Mouse (Mus musculus) olfactory bulb, adult 2 months (tissue): ENCODE data around the gene Pank1. TPM values are rescaled to one million over a fixed set of nuclear protein-coding genes. Genes with fewer than 3 reads are reported as not detected.

Source experiments
- H3K27ac ChIP-seq: fragments of 200-500 bp; 2 replicates; pipeline ENCODE4 v1.5.1; 2012; ENCODE audit warnings: low read depth, low read length; ENCODE audit not compliant: insufficient read depth
- H3K4me1 ChIP-seq: fragments of 200-500 bp; 2 replicates; pipeline ENCODE4 v1.6.1; 2012; ENCODE audit warnings: low read length; ENCODE audit not compliant: control insufficient read depth, insufficient read depth
- H3K4me3 ChIP-seq: fragments of 200-500 bp; 2 replicates; pipeline ENCODE4 v1.5.1; 2012; ENCODE audit warnings: mild to moderate bottlenecking, low read depth, low read length, moderate library complexity; ENCODE audit not compliant: insufficient read depth
- CTCF ChIP-seq: fragments of 200-500 bp; IDR thresholded peaks from 2 replicates; pipeline ENCODE4 v1.5.1; 2012; ENCODE audit warnings: low read depth, mild to moderate bottlenecking, low read length, moderate library complexity; ENCODE audit not compliant: insufficient read depth
- POLR2A ChIP-seq: fragments of 200-500 bp; IDR thresholded peaks from 2 replicates; pipeline ENCODE4 v1.6.1; 2012; ENCODE audit warnings: mild to moderate bottlenecking, low read depth, low read length, moderate library complexity; ENCODE audit not compliant: insufficient read depth
- WGBS: fragments of 180-500 bp; shearing (Covaris S2); methylation state at CpG from one replicate; pipeline ENCODE4 v1.1.7; 2018; 5-methylcytosine and 5-hydroxymethylcytosine counted together
- polyA plus RNA-seq: library from polyadenylated mRNA; stranded (reverse); fragments of >200 nt; gene quantifications from 2 replicates; pipeline ENCODE4 v1.2.4, GENCODE M21; 2012; ENCODE audit warnings: low replicate concordance; ENCODE audit not compliant: missing spikeins, insufficient read depth, insufficient read length

Gene Pank1
- polyA plus RNA-seq, 1 experiment: not detected

DNA sequence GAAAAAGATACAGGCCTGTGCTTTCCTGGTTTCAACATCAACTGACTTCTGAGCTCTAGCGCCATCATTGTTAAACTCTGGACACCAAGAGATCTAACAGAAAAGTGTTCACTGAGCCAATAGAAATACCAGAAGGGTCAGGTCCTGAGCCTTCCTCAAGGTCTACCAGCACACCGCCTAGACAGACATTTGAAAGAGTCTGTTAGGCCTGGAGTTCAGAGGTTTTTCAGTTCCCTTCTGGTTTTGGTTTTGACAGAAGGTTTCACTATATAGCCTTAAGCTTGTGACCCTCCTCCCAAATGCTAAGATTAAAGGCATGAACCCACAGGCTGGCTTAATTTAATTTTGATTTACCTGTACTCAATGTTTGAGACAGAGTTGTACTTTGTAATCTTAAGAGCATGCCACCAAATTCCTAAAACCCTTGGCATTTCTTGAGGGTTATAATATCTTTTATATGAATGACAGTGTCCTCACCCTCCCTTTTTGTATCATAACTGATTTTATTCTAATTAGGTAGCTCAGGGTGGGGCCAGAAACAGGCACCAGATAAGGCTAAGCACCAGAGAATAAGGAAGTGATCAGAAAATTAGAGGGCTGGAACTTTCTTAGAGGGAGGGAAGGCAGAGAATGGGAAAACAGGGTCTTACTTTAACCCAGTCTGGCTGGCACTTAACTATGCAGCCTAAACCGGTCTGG lies 4.4 kb upstream of the Pank1 start:
- WGBS: 93% methylated on average over 3 of the region's 3 CpGs
- H3K4me3 ChIP-seq: no peak overlapping the region
- no peak for TF ChIP-seq POLR2A
- H3K4me1 ChIP-seq: no peaks in the 10 kb centered on the region
- no peak overlapping the region for H3K27ac ChIP-seq

DNA sequence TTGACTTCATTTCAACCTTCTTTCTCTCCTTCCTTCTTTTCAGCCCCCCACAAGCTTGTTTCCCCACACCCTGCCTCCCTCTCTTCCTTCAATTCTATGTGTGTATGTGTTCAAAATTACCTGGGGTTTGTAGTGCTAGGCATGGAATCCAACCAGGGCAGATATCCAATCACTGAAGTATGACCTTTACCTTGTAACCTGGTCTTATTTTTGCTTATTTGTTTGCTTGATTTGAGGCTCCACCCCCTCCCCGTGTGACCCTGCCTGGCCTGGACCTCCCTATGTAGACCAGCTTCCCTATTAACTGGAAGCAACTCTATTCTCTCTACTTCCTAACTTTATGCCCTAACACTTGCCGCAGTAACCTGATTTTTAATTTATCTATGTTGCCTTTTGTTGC lies 3.2 kb upstream of the Pank1 start:
- TF ChIP-seq POLR2A: no peak
- TF ChIP-seq CTCF: no peak
- 91% methylated on average over 2 of the region's 2 CpGs for WGBS
- Histone ChIP-seq H3K27ac (no peak overlapping the region), H3K4me3 (no peak overlapping the region), H3K4me1 (no peaks in the 10 kb centered on the region)

DNA sequence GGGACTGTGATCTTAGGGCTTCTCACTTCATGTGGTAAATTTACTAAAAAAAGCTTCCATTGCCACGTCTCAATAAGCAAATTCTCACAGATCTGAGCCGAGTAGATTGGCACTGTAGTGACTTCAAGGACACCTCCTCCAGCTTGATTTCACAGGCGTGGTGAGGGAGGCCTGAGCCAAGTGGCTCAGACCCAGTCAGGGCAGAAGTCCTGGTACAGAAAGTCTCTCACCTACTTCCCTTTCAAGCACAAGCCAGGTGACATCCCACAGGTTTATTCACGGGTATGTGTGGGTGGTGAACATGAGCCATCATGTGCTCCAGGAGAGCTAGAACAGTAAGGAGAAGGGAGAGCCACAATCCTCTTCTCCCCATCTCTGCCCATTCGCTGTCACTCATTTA lies 1.9 kb upstream of the Pank1 start:
- Histone ChIP-seq H3K4me3 (no peak overlapping the region), H3K4me1 (peaks cover 3% of the 10 kb centered on the region; the same call in 1 of the 2 replicates), H3K27ac (no peak overlapping the region)
- no peak for TF ChIP-seq CTCF
- TF ChIP-seq POLR2A: no peak
- 82% methylated on average over 5 of the region's 5 CpGs for WGBS

DNA sequence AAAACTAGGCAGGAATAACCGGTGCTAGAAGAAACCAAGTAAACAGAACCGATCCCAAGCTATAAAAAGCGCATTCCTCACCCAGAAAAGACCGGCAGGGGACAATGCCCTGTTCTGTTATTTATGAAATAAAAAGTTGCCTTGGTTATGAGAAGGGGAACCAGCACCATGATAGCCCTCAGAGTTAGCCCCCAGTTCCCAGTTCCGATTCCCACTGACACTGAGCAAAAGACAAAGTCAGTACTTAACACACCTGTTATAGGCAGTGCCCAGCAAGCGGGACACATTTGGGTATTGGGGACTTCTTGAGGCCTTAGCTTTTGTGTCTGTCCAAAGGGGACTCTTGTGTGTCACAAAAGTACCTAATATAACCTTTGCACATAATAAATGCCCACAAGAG lies 369 bp upstream of the Pank1 start:
- peak overlapping the region; percentile 85 for H3K4me3 ChIP-seq
- peak overlapping the region; percentile 94 for H3K27ac ChIP-seq
- TF ChIP-seq CTCF: no peak
- TF ChIP-seq POLR2A: no peak
- H3K4me1 ChIP-seq: peaks cover 3% of the 10 kb centered on the region; the same call in 1 of the 2 replicates
- 14% methylated on average over 6 of the region's 6 CpGs for WGBS

DNA sequence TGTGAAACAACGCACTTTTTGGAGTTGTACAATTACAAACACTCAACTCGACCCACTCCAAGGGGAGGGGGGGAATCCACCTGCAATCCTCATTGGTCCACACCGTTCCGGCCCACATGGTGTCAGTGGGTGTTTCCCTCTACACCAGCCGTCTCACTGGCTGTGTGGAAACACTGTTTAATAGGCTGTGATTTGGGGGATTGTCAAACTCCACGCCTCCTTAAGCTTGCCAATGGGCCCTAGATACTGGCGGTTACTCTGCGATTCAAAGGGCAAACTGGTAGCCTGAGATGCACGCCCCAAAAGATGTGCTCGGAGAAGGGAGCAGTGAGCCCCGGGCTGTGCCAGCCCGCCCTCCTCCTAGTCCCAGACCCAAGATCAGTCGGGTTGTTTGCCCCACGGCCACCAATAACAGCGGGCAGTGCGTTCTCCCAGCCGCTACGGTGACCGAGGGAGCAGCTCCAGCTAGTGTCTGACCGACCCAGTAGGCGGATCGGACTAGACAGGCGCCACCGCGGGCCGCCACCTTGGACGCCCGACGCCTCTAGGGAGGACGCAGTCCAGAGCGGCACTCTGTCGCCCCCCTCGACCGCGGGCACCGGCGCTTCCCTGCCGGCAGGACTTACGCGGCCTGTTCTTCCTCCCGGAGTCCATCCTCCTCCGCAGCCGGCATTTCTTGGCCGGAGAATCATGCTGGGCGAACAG lies 1.2 kb downstream of the Pank1 start:
- Histone ChIP-seq H3K4me3 (peak overlapping the region; percentile 85), H3K4me1 (peaks cover 3% of the 10 kb centered on the region; the same call in 1 of the 2 replicates), H3K27ac (peak overlapping the region; percentile 94)
- no peak for TF ChIP-seq POLR2A
- no peak for TF ChIP-seq CTCF
- under 1% methylated on average over 45 of the region's 45 CpGs for WGBS

DNA sequence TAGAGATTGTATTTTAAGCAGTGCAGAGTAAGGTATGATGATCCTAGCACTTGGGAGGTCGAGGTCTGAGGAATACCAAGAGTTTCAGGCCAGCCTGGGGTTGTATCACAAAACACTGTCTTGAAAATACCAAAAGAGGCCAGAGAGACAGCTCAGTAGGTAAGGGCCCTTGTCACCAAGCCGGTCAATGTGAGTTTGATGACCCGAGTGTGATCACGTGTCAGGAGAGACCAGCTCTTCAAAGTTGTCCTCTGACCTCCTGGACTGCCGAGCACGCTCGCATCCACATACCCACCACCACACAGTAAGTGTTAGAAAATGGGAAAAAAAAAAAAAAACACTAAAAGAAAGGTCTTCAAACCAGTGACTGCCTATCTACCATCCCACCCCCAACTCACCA lies 2.6 kb downstream of the Pank1 start:
- H3K4me3 ChIP-seq: no peak overlapping the region
- peaks cover 3% of the 10 kb centered on the region; the same call in 1 of the 2 replicates for H3K4me1 ChIP-seq
- WGBS: 74% methylated on average over 7 of the region's 7 CpGs
- H3K27ac ChIP-seq: no peak overlapping the region
- TF ChIP-seq CTCF: no peak
- TF ChIP-seq POLR2A: no peak

DNA sequence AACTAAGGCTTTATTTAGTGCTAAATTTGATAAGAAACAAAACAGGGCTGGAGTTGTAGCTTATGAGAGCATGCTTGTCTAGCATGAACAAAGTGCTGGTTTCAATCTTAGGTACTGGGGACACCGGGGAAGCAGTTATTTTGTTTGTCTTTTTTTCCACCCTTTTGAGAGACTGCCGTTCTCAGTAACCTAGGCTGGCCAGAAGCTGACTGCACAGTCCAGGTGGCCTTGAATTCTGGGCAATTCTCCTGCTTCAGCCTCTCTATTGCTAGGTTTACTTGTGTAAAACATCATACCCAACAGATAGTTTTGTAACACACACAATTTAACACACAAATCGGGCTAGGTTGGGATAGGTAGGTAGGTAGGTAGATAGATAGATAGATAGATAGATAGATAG lies 9.9 kb downstream of the Pank1 start:
- WGBS: 78% methylated on average over 3 of the region's 3 CpGs
- Histone ChIP-seq H3K4me1 (0 out of 2 replicates have a peak, but pooled peaks cover 2% of the 10 kb centered on the region), H3K27ac (no peak overlapping the region), H3K4me3 (no peak overlapping the region)
- TF ChIP-seq POLR2A (no peak), CTCF (no peak)

DNA sequence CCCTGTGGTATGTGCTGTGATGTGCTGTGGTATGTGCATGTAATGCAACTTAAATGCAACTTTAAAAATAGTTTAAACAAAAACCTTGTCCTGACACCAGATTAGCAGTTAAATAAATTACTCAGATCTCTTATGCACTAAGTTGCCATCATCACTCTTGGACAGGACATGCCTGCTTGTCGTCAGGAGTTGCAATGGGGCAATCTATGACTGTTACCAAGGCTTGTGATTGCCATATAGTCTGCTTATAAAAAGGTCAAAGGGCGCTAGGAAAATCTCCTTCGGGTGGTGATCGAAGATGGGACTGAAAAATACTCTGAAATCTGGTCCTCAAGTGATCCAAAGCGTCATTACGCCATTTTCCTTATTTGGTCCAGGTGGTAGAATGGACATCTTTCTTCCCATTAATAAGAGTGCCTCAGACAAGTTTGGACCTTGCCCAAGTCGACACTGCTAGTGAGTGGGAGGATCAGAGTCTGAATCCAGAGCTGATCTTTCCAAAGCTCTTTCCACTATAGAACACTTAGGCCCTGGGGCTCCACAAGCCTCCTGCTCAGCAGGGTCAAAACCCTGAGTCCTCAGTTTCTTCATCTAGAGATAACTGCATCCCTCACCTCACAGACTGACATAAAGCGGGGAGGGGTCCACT lies 11.0 kb downstream of the Pank1 start:
- 89% methylated on average over 8 of the region's 8 CpGs for WGBS
- TF ChIP-seq POLR2A: no peak
- TF ChIP-seq CTCF: no peak
- Histone ChIP-seq H3K4me1 (0 out of 2 replicates have a peak, but pooled peaks cover 2% of the 10 kb centered on the region), H3K4me3 (no peak overlapping the region), H3K27ac (no peak overlapping the region)

DNA sequence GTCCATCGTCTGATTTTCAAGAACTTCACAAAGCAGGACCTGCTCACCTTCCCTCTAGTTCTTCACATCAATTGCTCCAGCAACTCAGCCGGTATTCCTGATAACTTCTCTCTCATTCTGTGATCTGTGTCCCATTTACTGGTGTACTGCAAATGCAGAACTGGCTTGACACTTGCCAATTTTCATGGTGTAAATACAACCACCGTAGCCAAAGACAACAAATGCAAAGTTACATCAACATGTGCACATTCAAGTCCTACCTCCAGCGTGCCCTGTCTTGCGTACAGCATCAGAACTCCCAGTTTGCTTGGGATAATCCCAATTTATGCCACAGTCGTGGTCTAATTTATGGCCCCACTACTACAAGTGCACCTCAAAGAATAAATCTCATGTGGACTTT lies 15.5 kb downstream of the Pank1 start:
- H3K27ac ChIP-seq: no peak overlapping the region
- no peak overlapping the region for H3K4me3 ChIP-seq
- TF ChIP-seq POLR2A (no peak), CTCF (no peak)
- H3K4me1 ChIP-seq: peaks cover 8% of the 10 kb centered on the region
- 90% methylated on average over 6 of the region's 6 CpGs for WGBS
